Mouse (Mus musculus) left cerebral cortex, postnatal 25 days (tissue): ENCODE results near the gene Zfp382. TPM values are rescaled to one million over a fixed set of nuclear protein-coding genes. Genes with fewer than 3 reads are reported as not detected.

ENCODE experiments used
- microRNA-seq, 2 experiments: library from miRNA; unstranded; fragments of <30 nt; microRNA quantifications; one replicate each; pipeline ENCODE4 v1.2.0; 2022
- total RNA-seq, 2 experiments: library from RNA; stranded (reverse); gene quantifications; 2 replicates each; pipeline ENCODE4 v1.2.3; 2021

Gene Zfp382
- total RNA-seq, 2 experiments from 2014 or later = 34.9 to 36.0 TPM

Small RNA genes lying within 50 kb of the gene (microRNA-seq; reads per million reads assigned to microRNA genes)
- 0 reads per million in 2 experiments for gene Gm23368

Other genes starting within 250 kb of the Zfp382 start
- gene Zfp27, start 215.4 kb upstream of the Zfp382 start, total RNA-seq = 10 to 100 TPM; 18.5 to 21.6 TPM
- 1 to 10 TPM; 8.0 to 8.8 TPM for gene Zfp383, start 213.7 kb upstream of the Zfp382 start, total RNA-seq
- gene Zfp74, start 167.9 kb upstream of the Zfp382 start, total RNA-seq = 10 to 100 TPM; 16.7 to 17.9 TPM
- gene Zfp568, start 138.0 kb upstream of the Zfp382 start, total RNA-seq = 1 to 10 TPM; 3.8 to 6.4 TPM
- gene Zfp14, start 70.6 kb upstream of the Zfp382 start, total RNA-seq = 1 to 10 TPM; 7.2 to 8.5 TPM
- gene Zfp82, start 49.0 kb upstream of the Zfp382 start, total RNA-seq = 1 to 10 TPM; 5.0 to 5.1 TPM
- not detected for gene Gm26920, start 31.5 kb upstream of the Zfp382 start, total RNA-seq
- gene Zfp566, start 31.4 kb upstream of the Zfp382 start, total RNA-seq = 1 to 10 TPM; 7.2 to 7.5 TPM
- gene Zfp260, start 27.2 kb upstream of the Zfp382 start, total RNA-seq = 10 to 100 TPM; 64.5 to 64.6 TPM
- 10 to 100 TPM; 48.5 to 49.7 TPM for gene Zfp146, start 47.8 kb downstream of the Zfp382 start, total RNA-seq
- 1 to 10 TPM; 5.5 to 6.0 TPM for gene Cox7a1, start 62.2 kb downstream of the Zfp382 start, total RNA-seq
- 100 to 1,000 TPM; 180 to 183 TPM for gene Capns1, start 76.9 kb downstream of the Zfp382 start, total RNA-seq
- 10 to 100 TPM; 57.6 to 59.5 TPM for gene Polr2i, start 110.0 kb downstream of the Zfp382 start, total RNA-seq
- 100 to 1,000 TPM; 130 to 143 TPM for gene Tbcb, start 110.3 kb downstream of the Zfp382 start, total RNA-seq
- gene Ovol3, start 113.8 kb downstream of the Zfp382 start, total RNA-seq = not detected
- under 1 TPM in 1 of 2 experiments, not detected in 1; 0.34 TPM for gene Thap8, start 158.2 kb downstream of the Zfp382 start, total RNA-seq
- 1 to 10 TPM in 1 of 2 experiments, under 1 TPM in 1; 0.73 to 1.5 TPM for gene Wdr62, start 158.5 kb downstream of the Zfp382 start, total RNA-seq
- 100 to 1,000 TPM; 467 to 489 TPM for gene Clip3, start 169.8 kb downstream of the Zfp382 start, total RNA-seq
- 10 to 100 TPM; 63.6 to 64.4 TPM for gene Alkbh6, start 186.8 kb downstream of the Zfp382 start, total RNA-seq
- gene Syne4, start 192.9 kb downstream of the Zfp382 start, total RNA-seq = 1 to 10 TPM; 8.4 to 8.7 TPM
- gene E130208F15Rik, start 199.8 kb downstream of the Zfp382 start, total RNA-seq = under 1 TPM; 0.32 to 0.55 TPM
- gene Sdhaf1, start 202.0 kb downstream of the Zfp382 start, total RNA-seq = 1 to 10 TPM; 7.2 to 7.8 TPM
- gene Lrfn3, start 240.8 kb downstream of the Zfp382 start, total RNA-seq = 10 to 100 TPM; 34.0 to 35.2 TPM